Mouse (Mus musculus) embryonic facial prominence, embryonic 14.5 days (tissue): ENCODE measurements at regions not wholly inside any gene's neighbourhood (a gene's known extent, or its start where the extent isn't known, plus 50 kb on each side); places are given as distances from the start of the nearest gene placed in this dataset.
A peak's percentile ranks its signal among the peaks of the same experiment; 100 is the strongest.

Experiments used
- ATAC-seq: fragments of 200-750 bp; cut with Nextera tagmentation; 2 replicates; pipeline ENCODE4 v1.8.0; 2017; ENCODE audit warnings: low read depth, moderate number of reproducible peaks, moderate TSS enrichment
- DNase-seq: peaks from one replicate; pipeline ENCODE4 v3.0.0-alpha.2; 2015; ENCODE audit warnings: low spot score
- H3K27ac ChIP-seq: fragments of 300-500 bp; sonication (generic); replicated peaks from 2 replicates; pipeline ENCODE4 v1.5.1; 2014; ENCODE audit warnings: low read depth, mild to moderate bottlenecking, low read length, moderate library complexity
- H3K27me3 ChIP-seq: fragments of 300-500 bp; sonication (generic); replicated peaks from 2 replicates; pipeline ENCODE4 v1.6.1; 2014; ENCODE audit warnings: low read length; ENCODE audit not compliant: control insufficient read depth, insufficient read depth
- H3K36me3 ChIP-seq: fragments of 300-500 bp; sonication (generic); 2 replicates; pipeline ENCODE4 v1.6.1; 2014; ENCODE audit warnings: low read length, mixed read lengths; ENCODE audit not compliant: control insufficient read depth, insufficient read depth
- H3K4me1 ChIP-seq: fragments of 300-500 bp; sonication (generic); 2 replicates; pipeline ENCODE4 v1.6.1; 2014; ENCODE audit warnings: antibody characterized with exemption, low read length; ENCODE audit not compliant: control insufficient read depth, insufficient read depth
- H3K4me2 ChIP-seq: fragments of 300-500 bp; sonication (generic); 2 replicates; pipeline ENCODE4 v1.6.1; 2014; ENCODE audit warnings: low read depth, mild to moderate bottlenecking, low read length, moderate library complexity, mixed read lengths
- H3K4me3 ChIP-seq: fragments of 300-500 bp; sonication (generic); 2 replicates; pipeline ENCODE4 v1.5.1; 2014; ENCODE audit warnings: low read depth, mild to moderate bottlenecking, low read length
- H3K9ac ChIP-seq: fragments of 300-500 bp; sonication (generic); 2 replicates; pipeline ENCODE4 v1.6.1; 2014; ENCODE audit warnings: low read depth, mild to moderate bottlenecking, low read length, moderate library complexity, mixed read lengths
- H3K9me3 ChIP-seq: fragments of 300-500 bp; sonication (generic); 2 replicates; pipeline ENCODE4 v1.6.1; 2016; ENCODE audit warnings: low read length; ENCODE audit not compliant: control insufficient read depth
- WGBS: fragments of 180-500 bp; shearing (Covaris S2); extraction: QIAGEN DNeasy Blood & Tissue Kit; methylation state at CpG from one replicate; pipeline ENCODE4 v1.1.7; 2014; 5-methylcytosine and 5-hydroxymethylcytosine counted together

- no peak overlapping the region for H3K9ac ChIP-seq
- no peak for DNase-seq
- WGBS: 20% methylated on average over 3 of the region's 3 CpGs
- ATAC-seq: no peak
- no peak overlapping the region for H3K4me3 ChIP-seq
- H3K4me2 ChIP-seq: no peak overlapping the region
- no peaks in the 10 kb centered on the region for H3K36me3 ChIP-seq
- no peaks in the 10 kb centered on the region for H3K4me1 ChIP-seq
- H3K27ac ChIP-seq: no peak overlapping the region
- no peaks in the 10 kb centered on the region for H3K9me3 ChIP-seq
- H3K27me3 ChIP-seq: no peaks in the 10 kb centered on the region
These were observed 134.3 kb downstream of the Moxd1 start for GRCm38 (mm10) chr10:24357636-24358035.

- Histone ChIP-seq H3K4me3 (no peak overlapping the region), H3K9ac (no peak overlapping the region), H3K27ac (no peak overlapping the region), H3K4me1 (peaks cover 15% of the 10 kb centered on the region; the same call in 1 of the 2 replicates), H3K36me3 (no peaks in the 10 kb centered on the region), H3K27me3 (no peaks in the 10 kb centered on the region), H3K4me2 (no peak overlapping the region), H3K9me3 (no peaks in the 10 kb centered on the region)
- 66% methylated on average over 3 of the region's 3 CpGs for WGBS
- ATAC-seq (no peak), DNase-seq (no peak)
These were observed 138.1 kb downstream of the Moxd1 start for GRCm38 (mm10) chr10:24361424-24361823.

- H3K36me3 ChIP-seq: no peaks in the 10 kb centered on the region
- no peak overlapping the region for H3K9ac ChIP-seq
- ATAC-seq (0 out of 2 replicates have a peak, but pooled peaks have one; percentile 57), DNase-seq (peak; percentile 88)
- no peak overlapping the region for H3K4me2 ChIP-seq
- 50% methylated on average over 5 of the region's 5 CpGs for WGBS
- no peaks in the 10 kb centered on the region for H3K27me3 ChIP-seq
- H3K4me1 ChIP-seq: peaks cover 15% of the 10 kb centered on the region; the same call in 1 of the 2 replicates
- H3K4me3 ChIP-seq: no peak overlapping the region
- H3K9me3 ChIP-seq: no peaks in the 10 kb centered on the region
- H3K27ac ChIP-seq: peak overlapping the region; percentile 52; the same call in 1 of the 2 replicates
These were observed 142.1 kb downstream of the Moxd1 start for GRCm38 (mm10) chr10:24365369-24365768.

- WGBS: 66% methylated on average over 5 of the region's 5 CpGs
- DNase-seq (no peak), ATAC-seq (no peak)
- Histone ChIP-seq H3K36me3 (no peaks in the 10 kb centered on the region), H3K4me3 (no peak overlapping the region), H3K27ac (no peak overlapping the region), H3K4me2 (no peak overlapping the region), H3K4me1 (peaks cover 15% of the 10 kb centered on the region; the same call in 1 of the 2 replicates), H3K9ac (no peak overlapping the region), H3K27me3 (no peaks in the 10 kb centered on the region), H3K9me3 (no peaks in the 10 kb centered on the region)
These were observed 143.7 kb downstream of the Moxd1 start for GRCm38 (mm10) chr10:24367010-24367409.

- H3K4me3 ChIP-seq: no peak overlapping the region
- WGBS: 40% methylated on average over 6 of the region's 6 CpGs
- no peak; the same call in 1 of the 2 replicates for ATAC-seq
- no peaks in the 10 kb centered on the region for H3K36me3 ChIP-seq
- no peak overlapping the region for H3K4me2 ChIP-seq
- 0 out of 2 replicates have a peak overlapping the region, but pooled peaks have one; percentile 2 for H3K27ac ChIP-seq
- H3K9me3 ChIP-seq: no peaks in the 10 kb centered on the region
- no peaks in the 10 kb centered on the region for H3K27me3 ChIP-seq
- H3K4me1 ChIP-seq: 0 out of 2 replicates have a peak, but pooled peaks cover 3% of the 10 kb centered on the region
- H3K9ac ChIP-seq: no peak overlapping the region
- peak; percentile 65 for DNase-seq
These were observed 150.6 kb downstream of the Moxd1 start for GRCm38 (mm10) chr10:24373957-24374356.

- Histone ChIP-seq H3K9ac (no peak overlapping the region), H3K36me3 (no peaks in the 10 kb centered on the region), H3K4me2 (no peak overlapping the region), H3K27me3 (no peaks in the 10 kb centered on the region), H3K4me3 (no peak overlapping the region), H3K4me1 (peaks cover 4% of the 10 kb centered on the region), H3K27ac (no peak overlapping the region), H3K9me3 (no peaks in the 10 kb centered on the region)
- WGBS: 76% methylated on average over 5 of the region's 5 CpGs
- ATAC-seq: no peak
- no peak for DNase-seq
These were observed 156.0 kb downstream of the Moxd1 start for GRCm38 (mm10) chr10:24379291-24379690.

- peaks cover 6% of the 10 kb centered on the region for H3K4me1 ChIP-seq
- DNase-seq (no peak), ATAC-seq (no peak)
- no peak overlapping the region for H3K27ac ChIP-seq
- H3K27me3 ChIP-seq: no peaks in the 10 kb centered on the region
- no peak overlapping the region for H3K4me2 ChIP-seq
- no peak overlapping the region for H3K4me3 ChIP-seq
- no peaks in the 10 kb centered on the region for H3K9me3 ChIP-seq
- 67% methylated on average over 4 of the region's 4 CpGs for WGBS
- H3K9ac ChIP-seq: no peak overlapping the region
- H3K36me3 ChIP-seq: no peaks in the 10 kb centered on the region
These were observed 157.4 kb downstream of the Moxd1 start for GRCm38 (mm10) chr10:24380478-24381273.

- H3K4me1 ChIP-seq: peaks cover 6% of the 10 kb centered on the region
- no peak overlapping the region for H3K27ac ChIP-seq
- H3K27me3 ChIP-seq: no peaks in the 10 kb centered on the region
- no peak overlapping the region for H3K4me3 ChIP-seq
- DNase-seq (peak; percentile 41), ATAC-seq (no peak)
- 31% methylated on average over 4 of the region's 4 CpGs for WGBS
- H3K9me3 ChIP-seq: no peaks in the 10 kb centered on the region
- no peaks in the 10 kb centered on the region for H3K36me3 ChIP-seq
- no peak overlapping the region for H3K4me2 ChIP-seq
- no peak overlapping the region for H3K9ac ChIP-seq
These were observed 158.6 kb downstream of the Moxd1 start for GRCm38 (mm10) chr10:24381917-24382316.

- no peak overlapping the region for H3K4me2 ChIP-seq
- peaks cover 9% of the 10 kb centered on the region for H3K4me1 ChIP-seq
- no peaks in the 10 kb centered on the region for H3K36me3 ChIP-seq
- peak overlapping the region; percentile 78 for H3K27ac ChIP-seq
- no peaks in the 10 kb centered on the region for H3K27me3 ChIP-seq
- no peak; the same call in none of the 2 replicates for ATAC-seq
- peak; percentile 51 for DNase-seq
- 42% methylated on average over 2 of the region's 2 CpGs for WGBS
- H3K4me3 ChIP-seq: no peak overlapping the region
- no peak overlapping the region for H3K9ac ChIP-seq
- no peaks in the 10 kb centered on the region for H3K9me3 ChIP-seq
These were observed 160.7 kb downstream of the Moxd1 start for GRCm38 (mm10) chr10:24384061-24384460.
